Mouse (Mus musculus): ENCODE measurements around the gene Nfib. TPM values are rescaled to one million over a fixed set of nuclear protein-coding genes. Genes with fewer than 3 reads are reported as not detected.
A peak's percentile ranks its signal among the peaks of the same experiment; 100 is the strongest.

Nfib gene
- polyA plus RNA-seq, 1 experiment from 2014 or later, result 32.3 TPM

DNA sequence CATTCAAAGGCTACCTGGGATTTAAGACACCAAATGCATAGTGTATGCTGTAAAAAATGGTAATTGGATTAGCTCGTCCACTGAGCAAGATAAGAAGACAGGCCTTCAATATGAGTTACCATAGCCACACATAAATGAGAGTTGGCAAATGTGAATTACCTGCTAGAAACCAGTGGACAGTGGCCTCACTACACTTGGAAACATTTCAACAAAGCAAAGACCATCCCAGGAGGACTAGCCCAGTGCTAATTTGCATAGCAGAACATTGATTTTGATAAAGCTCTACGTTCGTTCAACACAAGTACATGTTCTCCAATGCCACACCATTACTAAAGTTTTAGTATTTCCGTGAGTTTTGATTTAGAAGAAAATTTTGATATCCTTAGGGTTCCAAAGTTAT is 98.3 kb downstream of the Nfib start:
- no peaks in the 10 kb centered on the region for H3K36me3 ChIP-seq (ENCODE audit: control insufficient read depth, insufficient read depth, low read length)
- no peaks in the 10 kb centered on the region for H3K27me3 ChIP-seq (replicated peaks; ENCODE audit: control insufficient read depth, insufficient read depth, low read length)
- H3K9ac ChIP-seq (ENCODE audit: low read depth, low read length), result no peak overlapping the region
- 87% methylated on average over 4 of the region's 4 CpGs for WGBS
- H3K27ac ChIP-seq (ENCODE audit: low read length), result no peak overlapping the region
- H3K9me3 ChIP-seq (ENCODE audit: control insufficient read depth, low read length), result no peaks in the 10 kb centered on the region
- no peak for ATAC-seq
- peaks cover 7% of the 10 kb centered on the region; the same call in 1 of the 2 replicates for H3K4me1 ChIP-seq (ENCODE audit: control insufficient read depth, insufficient read depth, low read length)
- H3K4me2 ChIP-seq (ENCODE audit: low read depth, low read length), result no peak overlapping the region
- H3K4me3 ChIP-seq (ENCODE audit: low read length), result no peak overlapping the region

- no peak overlapping the region for H3K4me2 ChIP-seq (ENCODE audit: low read depth, low read length)
- H3K4me1 ChIP-seq (ENCODE audit: control insufficient read depth, insufficient read depth, low read length), result peaks cover 7% of the 10 kb centered on the region; the same call in 1 of the 2 replicates
- no peak overlapping the region for H3K4me3 ChIP-seq (ENCODE audit: low read length)
- H3K9me3 ChIP-seq (ENCODE audit: control insufficient read depth, low read length), result no peaks in the 10 kb centered on the region
- WGBS, result 91% methylated on average over 9 of the region's 9 CpGs
- no peak overlapping the region for H3K9ac ChIP-seq (ENCODE audit: low read depth, low read length)
- H3K36me3 ChIP-seq (ENCODE audit: control insufficient read depth, insufficient read depth, low read length), result no peaks in the 10 kb centered on the region
- no peaks in the 10 kb centered on the region for H3K27me3 ChIP-seq (replicated peaks; ENCODE audit: control insufficient read depth, insufficient read depth, low read length)
- no peak for ATAC-seq
- no peak overlapping the region for H3K27ac ChIP-seq (ENCODE audit: low read length)
These were observed 99.2 kb downstream of the Nfib start for GRCm38 (mm10) chr4:82606351-82606750.

GRCm38 (mm10) chr4:82605034-82605784 is 100.3 kb downstream of the Nfib start:
- no peak for ATAC-seq
- no peak overlapping the region for H3K9ac ChIP-seq (ENCODE audit: low read depth, low read length)
- H3K4me2 ChIP-seq (ENCODE audit: low read depth, low read length), result no peak overlapping the region
- peaks cover 7% of the 10 kb centered on the region; the same call in 1 of the 2 replicates for H3K4me1 ChIP-seq (ENCODE audit: control insufficient read depth, insufficient read depth, low read length)
- WGBS, result 52% methylated on average over 14 of the region's 14 CpGs
- H3K36me3 ChIP-seq (ENCODE audit: control insufficient read depth, insufficient read depth, low read length), result no peaks in the 10 kb centered on the region
- H3K9me3 ChIP-seq (ENCODE audit: control insufficient read depth, low read length), result no peaks in the 10 kb centered on the region
- H3K27me3 ChIP-seq (replicated peaks; ENCODE audit: control insufficient read depth, insufficient read depth, low read length), result no peaks in the 10 kb centered on the region
- H3K4me3 ChIP-seq (ENCODE audit: low read length), result no peak overlapping the region
- H3K27ac ChIP-seq (ENCODE audit: low read length), result peak overlapping the region; percentile 62

GRCm38 (mm10) chr4:82604501-82604900 is 101.0 kb downstream of the Nfib start:
- ATAC-seq, result no peak
- Histone ChIP-seq H3K9ac (ENCODE audit: low read depth, low read length) (no peak overlapping the region), H3K4me2 (ENCODE audit: low read depth, low read length) (no peak overlapping the region)

GRCm38 (mm10) chr4:82600636-82601035 is 104.9 kb downstream of the Nfib start:
- ATAC-seq, result no peak
- Histone ChIP-seq H3K9me3 (ENCODE audit: control insufficient read depth, low read length) (no peaks in the 10 kb centered on the region), H3K4me2 (ENCODE audit: low read depth, low read length) (no peak overlapping the region), H3K4me3 (ENCODE audit: low read length) (no peak overlapping the region), H3K4me1 (ENCODE audit: control insufficient read depth, insufficient read depth, low read length) (peaks cover 6% of the 10 kb centered on the region; the same call in 1 of the 2 replicates), H3K9ac (ENCODE audit: low read depth, low read length) (no peak overlapping the region), H3K36me3 (ENCODE audit: control insufficient read depth, insufficient read depth, low read length) (no peaks in the 10 kb centered on the region), H3K27me3 (replicated peaks; ENCODE audit: control insufficient read depth, insufficient read depth, low read length) (no peaks in the 10 kb centered on the region), H3K27ac (ENCODE audit: low read length) (no peak overlapping the region)
- WGBS, result 82% methylated on average over 1 of the region's 1 CpGs

More at GRCm38 (mm10) chr4:82604501-82604900, 101.0 kb downstream of the Nfib start:
- no peak overlapping the region for H3K4me3 ChIP-seq (ENCODE audit: low read length)
- no peaks in the 10 kb centered on the region for H3K9me3 ChIP-seq (ENCODE audit: control insufficient read depth, low read length)
- 58% methylated on average over 4 of the region's 4 CpGs for whole genome bisulfite sequencing
- H3K36me3 ChIP-seq (ENCODE audit: control insufficient read depth, insufficient read depth, low read length), result no peaks in the 10 kb centered on the region
- peaks cover 7% of the 10 kb centered on the region; the same call in 1 of the 2 replicates for H3K4me1 ChIP-seq (ENCODE audit: control insufficient read depth, insufficient read depth, low read length)
- H3K27ac ChIP-seq (ENCODE audit: low read length), result peak overlapping the region; percentile 72
- H3K27me3 ChIP-seq (replicated peaks; ENCODE audit: control insufficient read depth, insufficient read depth, low read length), result no peaks in the 10 kb centered on the region

GRCm38 (mm10) chr4:82598436-82598835 is 107.1 kb downstream of the Nfib start:
- no peak for ATAC-seq
- no peak overlapping the region for H3K9ac ChIP-seq (ENCODE audit: low read depth, low read length)
- no peak overlapping the region for H3K27ac ChIP-seq (ENCODE audit: low read length)
- no peaks in the 10 kb centered on the region for H3K27me3 ChIP-seq (replicated peaks; ENCODE audit: control insufficient read depth, insufficient read depth, low read length)
- no peak overlapping the region for H3K4me2 ChIP-seq (ENCODE audit: low read depth, low read length)
- peaks cover 3% of the 10 kb centered on the region; the same call in 1 of the 2 replicates for H3K4me1 ChIP-seq (ENCODE audit: control insufficient read depth, insufficient read depth, low read length)
- H3K4me3 ChIP-seq (ENCODE audit: low read length), result no peak overlapping the region
- H3K36me3 ChIP-seq (ENCODE audit: control insufficient read depth, insufficient read depth, low read length), result no peaks in the 10 kb centered on the region
- H3K9me3 ChIP-seq (ENCODE audit: control insufficient read depth, low read length), result no peaks in the 10 kb centered on the region
- WGBS, result 35% methylated on average over 4 of the region's 4 CpGs

- H3K27ac ChIP-seq (ENCODE audit: low read length), result peak overlapping the region; percentile 63; the same call in 1 of the 2 replicates
- H3K9me3 ChIP-seq (ENCODE audit: control insufficient read depth, low read length), result no peaks in the 10 kb centered on the region
- no peak overlapping the region for H3K4me3 ChIP-seq (ENCODE audit: low read length)
- peaks cover 9% of the 10 kb centered on the region; the same call in 1 of the 2 replicates for H3K4me1 ChIP-seq (ENCODE audit: control insufficient read depth, insufficient read depth, low read length)
- no peaks in the 10 kb centered on the region for H3K36me3 ChIP-seq (ENCODE audit: control insufficient read depth, insufficient read depth, low read length)
- 58% methylated on average over 10 of the region's 10 CpGs for WGBS
- H3K27me3 ChIP-seq (replicated peaks; ENCODE audit: control insufficient read depth, insufficient read depth, low read length), result no peaks in the 10 kb centered on the region
- no peak overlapping the region for H3K9ac ChIP-seq (ENCODE audit: low read depth, low read length)
- ATAC-seq, result peak; percentile 93
- no peak overlapping the region for H3K4me2 ChIP-seq (ENCODE audit: low read depth, low read length)
These were observed 111.6 kb downstream of the Nfib start for GRCm38 (mm10) chr4:82593681-82594666.

DNA sequence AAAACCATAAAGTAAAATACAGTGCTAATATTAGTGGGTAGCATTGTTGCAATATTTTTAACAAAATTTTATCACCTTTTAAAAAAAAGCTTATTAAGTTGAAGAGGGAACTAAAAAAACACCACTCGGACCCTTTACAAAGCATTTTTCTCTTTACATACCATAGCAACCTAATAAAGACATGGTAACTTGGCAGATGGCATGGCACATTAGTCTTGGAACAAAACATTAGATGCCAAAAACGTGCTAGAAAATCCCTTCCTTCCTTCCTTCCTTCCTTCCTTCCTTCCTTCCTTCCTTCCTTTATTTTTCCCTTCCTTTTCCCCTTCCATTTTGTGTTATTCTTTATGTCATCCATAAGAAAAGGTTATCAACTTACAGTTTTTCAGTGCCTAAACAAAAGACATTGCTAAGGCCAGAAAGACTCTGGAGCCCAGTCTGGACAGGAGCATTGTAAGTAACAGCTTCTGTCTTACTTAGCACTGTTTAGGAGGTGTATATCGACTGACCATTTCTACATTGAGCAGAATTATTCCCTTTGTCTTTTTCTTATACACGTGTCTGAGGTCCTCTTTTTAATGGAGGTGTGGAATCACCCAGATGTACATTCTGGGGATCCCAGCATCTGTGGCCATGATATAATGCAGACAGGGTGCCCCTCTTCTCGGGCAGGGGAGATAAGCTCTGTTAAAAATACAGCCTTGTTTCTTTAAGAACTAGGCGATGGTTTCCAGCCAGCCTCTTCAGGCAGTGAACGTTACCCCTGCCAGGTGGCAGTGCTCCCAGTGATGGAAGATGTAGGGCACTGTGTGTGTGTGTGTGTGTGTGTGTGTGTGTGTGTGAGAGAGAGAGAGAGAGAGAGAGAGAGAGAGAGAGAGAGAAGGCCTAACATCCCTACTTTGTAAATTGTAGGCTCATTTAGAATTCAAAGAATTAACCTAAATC is 113.2 kb downstream of the Nfib start:
- 55% methylated on average over 7 of the region's 7 CpGs for WGBS
- H3K36me3 ChIP-seq (ENCODE audit: control insufficient read depth, insufficient read depth, low read length), result no peaks in the 10 kb centered on the region
- no peak overlapping the region for H3K9ac ChIP-seq (ENCODE audit: low read depth, low read length)
- H3K9me3 ChIP-seq (ENCODE audit: control insufficient read depth, low read length), result no peaks in the 10 kb centered on the region
- H3K27me3 ChIP-seq (replicated peaks; ENCODE audit: control insufficient read depth, insufficient read depth, low read length), result no peaks in the 10 kb centered on the region
- no peak overlapping the region for H3K4me3 ChIP-seq (ENCODE audit: low read length)
- H3K4me1 ChIP-seq (ENCODE audit: control insufficient read depth, insufficient read depth, low read length), result peaks cover 9% of the 10 kb centered on the region; the same call in 1 of the 2 replicates
- no peak overlapping the region for H3K4me2 ChIP-seq (ENCODE audit: low read depth, low read length)
- no peak overlapping the region for H3K27ac ChIP-seq (ENCODE audit: low read length)
- no peak for ATAC-seq
